Mouse (Mus musculus) liver, adult 2 months (tissue): Measurements from ENCODE around the gene Cckbr. TPM values are rescaled to one million over a fixed set of nuclear protein-coding genes. Genes with fewer than 3 reads are reported as not detected.
A peak's percentile ranks its signal among the peaks of the same experiment; 100 is the strongest.

Experiments used
- DNase-seq: peaks from one replicate; pipeline ENCODE4 v3.0.0-alpha.2; 2011; ENCODE audit warnings: low read depth, low spot score; ENCODE audit errors: extremely low read depth
- H3K27ac ChIP-seq: fragments of 200-500 bp; replicated peaks from 2 replicates; pipeline ENCODE4 v1.5.1; 2012; ENCODE audit warnings: low read depth, mild to moderate bottlenecking, control low read depth, inconsistent platforms, low read length; ENCODE audit not compliant: insufficient read depth
- H3K27me3 ChIP-seq: fragments of 200-500 bp; 2 replicates; pipeline ENCODE4 v1.6.1; 2012; ENCODE audit warnings: mild to moderate bottlenecking, moderate library complexity, low read length, inconsistent platforms; ENCODE audit not compliant: control insufficient read depth, insufficient read depth
- H3K36me3 ChIP-seq: fragments of 200-500 bp; 2 replicates; pipeline ENCODE4 v1.6.1; 2012; ENCODE audit warnings: low read length, inconsistent platforms; ENCODE audit not compliant: control insufficient read depth, insufficient read depth
- H3K4me1 ChIP-seq: fragments of 200-500 bp; 2 replicates; pipeline ENCODE4 v1.6.1; 2011; ENCODE audit warnings: low read length; ENCODE audit not compliant: control insufficient read depth, insufficient read depth
- H3K4me3 ChIP-seq: fragments of 200-500 bp; 2 replicates; pipeline ENCODE4 v1.5.1; 2011; ENCODE audit warnings: low read depth, mild to moderate bottlenecking, control low read depth, low read length, moderate library complexity; ENCODE audit not compliant: insufficient read depth
- H3K79me2 ChIP-seq: fragments of 200-500 bp; 2 replicates; pipeline ENCODE4 v1.6.1; 2012; ENCODE audit warnings: inconsistent platforms, mild to moderate bottlenecking, low read length, moderate library complexity; ENCODE audit not compliant: control insufficient read depth, insufficient read depth
- H3K9ac ChIP-seq: fragments of 200-500 bp; 2 replicates; pipeline ENCODE4 v1.6.1; 2012; ENCODE audit warnings: low read depth, mild to moderate bottlenecking, control low read depth, inconsistent platforms, low read length
- CTCF ChIP-seq: fragments of 200-500 bp; IDR thresholded peaks from 2 replicates; pipeline ENCODE4 v1.5.1; 2011; ENCODE audit warnings: low read depth, low read length, control low read depth
- POLR2A ChIP-seq: fragments of 200-500 bp; IDR thresholded peaks from 2 replicates; pipeline ENCODE4 v1.6.1; 2011; ENCODE audit warnings: low read length, control low read depth; ENCODE audit not compliant: insufficient read depth; ENCODE audit errors: extremely low read depth
- WGBS: fragments of 180-500 bp; shearing (Covaris S2); methylation state at CpG from one replicate; pipeline ENCODE4 v1.1.7; 2018; 5-methylcytosine and 5-hydroxymethylcytosine counted together
- polyA plus RNA-seq: library from polyadenylated mRNA; depleted of rRNA; stranded (reverse); fragments of >200 nt; gene quantifications from 2 replicates; pipeline ENCODE4 v1.2.3, GENCODE M21; 2012
- total RNA-seq: library from RNA; depleted of rRNA; stranded (reverse); fragments of >200 nt; gene quantifications from 2 replicates; pipeline ENCODE4 v1.2.3, GENCODE M21; 2014

Cckbr gene
- total and polyA plus RNA-seq, 2 experiments: not detected

- Histone ChIP-seq H3K9ac (no peak overlapping the region), H3K4me1 (peaks cover 2% of the 10 kb centered on the region; the same call in 1 of the 2 replicates), H3K27me3 (peaks cover 7% of the 10 kb centered on the region), H3K79me2 (no peaks in the 10 kb centered on the region), H3K4me3 (no peak overlapping the region), H3K27ac (no peak overlapping the region), H3K36me3 (no peaks in the 10 kb centered on the region)
- WGBS: 69% methylated on average over 5 of the region's 5 CpGs
- TF ChIP-seq POLR2A (no peak), CTCF (no peak)
- no peak for DNase-seq
Observed at GRCm38 (mm10) chr7:105480081-105480480, 54.5 kb downstream of the Cckbr start.

GRCm38 (mm10) chr7:105480561-105481504 lies 55.3 kb downstream of the Cckbr start:
- DNase-seq: no peak
- H3K4me3 ChIP-seq: peak overlapping the region; percentile 0; the same call in 1 of the 2 replicates
- no peak overlapping the region for H3K27ac ChIP-seq
- H3K27me3 ChIP-seq: peaks cover 7% of the 10 kb centered on the region
- TF ChIP-seq POLR2A (no peak), CTCF (no peak)
- H3K79me2 ChIP-seq: no peaks in the 10 kb centered on the region
- no peak overlapping the region for H3K9ac ChIP-seq
- H3K36me3 ChIP-seq: no peaks in the 10 kb centered on the region
- peaks cover 2% of the 10 kb centered on the region; the same call in 1 of the 2 replicates for H3K4me1 ChIP-seq
- WGBS: 69% methylated on average over 23 of the region's 23 CpGs

DNA sequence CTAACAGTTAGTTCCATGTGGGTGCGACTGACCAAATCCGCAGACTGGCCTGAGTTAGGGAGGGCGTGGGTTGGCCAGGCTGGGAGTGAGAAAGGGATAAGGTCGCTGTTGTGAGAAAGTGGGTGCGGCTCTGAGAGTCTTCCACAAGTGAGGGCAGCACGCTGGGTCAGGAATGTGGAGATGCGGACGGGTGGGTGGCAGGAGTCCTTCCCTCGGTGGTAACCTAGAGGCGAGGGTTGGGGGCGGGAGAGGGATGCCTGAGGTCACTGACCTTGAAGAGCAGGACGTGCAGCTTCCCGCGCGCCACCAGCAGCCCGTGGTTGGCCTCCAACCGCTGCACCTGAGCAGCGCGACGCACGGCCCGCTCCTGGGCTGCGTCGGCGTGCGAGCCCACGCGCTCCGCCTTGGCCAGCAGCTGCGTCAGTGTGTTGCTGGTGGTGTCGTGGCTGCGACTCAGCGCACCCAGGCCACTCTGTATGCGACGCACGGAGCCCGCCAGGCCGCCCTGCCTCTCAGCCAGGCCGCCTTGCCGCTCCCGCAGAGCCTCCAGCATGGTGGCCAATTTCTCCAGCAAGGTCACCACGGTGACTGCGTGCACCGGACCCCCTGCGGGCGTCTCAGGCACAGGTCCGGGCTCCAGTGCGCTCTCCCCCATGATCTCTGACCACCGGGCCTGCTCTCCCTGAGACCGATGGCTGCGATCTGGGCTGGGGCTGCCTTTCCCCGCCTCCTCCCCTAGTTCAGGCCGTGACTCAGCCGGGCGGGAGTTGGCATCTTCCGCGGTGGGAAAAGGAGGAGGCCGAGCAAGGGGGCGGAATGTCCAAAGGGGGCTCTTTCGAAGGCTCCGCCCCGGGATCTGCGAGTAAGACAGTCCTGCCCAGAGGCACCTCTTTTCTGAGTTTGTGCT lies 56.2 kb downstream of the Cckbr start, which contains the start of gene Cavin3:
Gene Cavin3, minus strand, starts transcription at position 796 of the 907 bp plus-strand sequence.
- no peak for DNase-seq
- H3K27ac ChIP-seq: no peak within 1 kb of the TSS
- H3K36me3 ChIP-seq: no peaks in the 10 kb centered on the region
- peak within 1 kb of the TSS; percentile 71 for H3K4me3 ChIP-seq
- WGBS: 6% methylated on average over 62 of the region's 63 CpGs
- H3K79me2 ChIP-seq: no peaks in the 10 kb centered on the region
- peaks cover 2% of the 10 kb centered on the region; the same call in 1 of the 2 replicates for H3K4me1 ChIP-seq
- no peak for TF ChIP-seq POLR2A
- no peak for TF ChIP-seq CTCF
- peak within 1 kb of the TSS; percentile 66 for H3K9ac ChIP-seq
- H3K27me3 ChIP-seq: peaks cover 7% of the 10 kb centered on the region

GRCm38 (mm10) chr7:105482426-105482825 lies 56.9 kb downstream of the Cckbr start:
- no peak for TF ChIP-seq POLR2A
- TF ChIP-seq CTCF: no peak
- Histone ChIP-seq H3K4me1 (peaks cover 2% of the 10 kb centered on the region; the same call in 1 of the 2 replicates), H3K27me3 (peaks cover 7% of the 10 kb centered on the region), H3K4me3 (no peak overlapping the region), H3K79me2 (no peaks in the 10 kb centered on the region), H3K36me3 (no peaks in the 10 kb centered on the region), H3K27ac (no peak overlapping the region), H3K9ac (no peak overlapping the region)
- DNase-seq: no peak
- WGBS: 72% methylated on average over 8 of the region's 8 CpGs

GRCm38 (mm10) chr7:105485029-105485428 lies 59.5 kb downstream of the Cckbr start:
- Histone ChIP-seq H3K9ac (no peak overlapping the region), H3K4me3 (no peak overlapping the region), H3K36me3 (no peaks in the 10 kb centered on the region), H3K79me2 (no peaks in the 10 kb centered on the region), H3K27me3 (peaks cover 7% of the 10 kb centered on the region), H3K4me1 (peaks cover 2% of the 10 kb centered on the region; the same call in 1 of the 2 replicates), H3K27ac (no peak overlapping the region)
- TF ChIP-seq POLR2A (no peak), CTCF (no peak)
- no peak for DNase-seq
- WGBS: 50% methylated on average over 5 of the region's 5 CpGs
